Mouse (Mus musculus): Measurements from ENCODE around the gene Sytl1. TPM values are rescaled to one million over a fixed set of nuclear protein-coding genes. Genes with fewer than 3 reads are reported as not detected.
A peak's percentile ranks its signal among the peaks of the same experiment; 100 is the strongest.

Sytl1 gene
- polyA plus RNA-seq, 1 experiment from 2014 or later: 9.3 TPM

GRCm38 (mm10) chr4:133227636-133228035, 35.3 kb downstream of the Sytl1 start:
- H3K4me2 ChIP-seq (replicated peaks; ENCODE audit: low read depth, low read length): no peak overlapping the region
- H3K27me3 ChIP-seq (ENCODE audit: control insufficient read depth, insufficient read depth, low read length): no peaks in the 10 kb centered on the region
- H3K4me1 ChIP-seq (ENCODE audit: control insufficient read depth, insufficient read depth, low read length): no peaks in the 10 kb centered on the region; the same call in 1 of the 2 replicates
- H3K4me3 ChIP-seq (ENCODE audit: low read depth, low read length): no peak overlapping the region
- no peak for ATAC-seq (ENCODE audit: insufficient number of reproducible peaks, insufficient read depth, low FRiP score, low read depth)
- no peak overlapping the region for H3K27ac ChIP-seq (ENCODE audit: low read length)
- no peaks in the 10 kb centered on the region for H3K9me3 ChIP-seq (ENCODE audit: control insufficient read depth, low read depth, low read length)
- H3K9ac ChIP-seq (replicated peaks; ENCODE audit: low read depth, low read length): no peak overlapping the region
- no peaks in the 10 kb centered on the region for H3K36me3 ChIP-seq (ENCODE audit: control insufficient read depth, insufficient read depth, low read length)
- WGBS: 74% methylated on average over 8 of the region's 8 CpGs

- Histone ChIP-seq H3K36me3 (ENCODE audit: control insufficient read depth, insufficient read depth, low read length) (no peaks in the 10 kb centered on the region), H3K4me1 (ENCODE audit: control insufficient read depth, insufficient read depth, low read length) (no peaks in the 10 kb centered on the region; the same call in 1 of the 2 replicates), H3K4me2 (replicated peaks; ENCODE audit: low read depth, low read length) (no peak overlapping the region), H3K9me3 (ENCODE audit: control insufficient read depth, low read depth, low read length) (no peaks in the 10 kb centered on the region), H3K27me3 (ENCODE audit: control insufficient read depth, insufficient read depth, low read length) (no peaks in the 10 kb centered on the region), H3K4me3 (ENCODE audit: low read depth, low read length) (no peak overlapping the region), H3K9ac (replicated peaks; ENCODE audit: low read depth, low read length) (no peak overlapping the region), H3K27ac (ENCODE audit: low read length) (no peak overlapping the region)
- ATAC-seq (ENCODE audit: insufficient number of reproducible peaks, insufficient read depth, low FRiP score, low read depth): no peak
- WGBS: 78% methylated on average over 10 of the region's 10 CpGs
These were observed 36.8 kb downstream of the Sytl1 start for GRCm38 (mm10) chr4:133226073-133226472.

- H3K27me3 ChIP-seq (ENCODE audit: control insufficient read depth, insufficient read depth, low read length): no peaks in the 10 kb centered on the region
- no peak overlapping the region for H3K4me3 ChIP-seq (ENCODE audit: low read depth, low read length)
- 54% methylated on average over 5 of the region's 5 CpGs for WGBS
- peak; percentile 47; the same call in 1 of the 2 replicates for ATAC-seq (ENCODE audit: insufficient number of reproducible peaks, insufficient read depth, low FRiP score, low read depth)
- H3K9me3 ChIP-seq (ENCODE audit: control insufficient read depth, low read depth, low read length): no peaks in the 10 kb centered on the region
- H3K4me2 ChIP-seq (replicated peaks; ENCODE audit: low read depth, low read length): no peak overlapping the region
- no peaks in the 10 kb centered on the region for H3K36me3 ChIP-seq (ENCODE audit: control insufficient read depth, insufficient read depth, low read length)
- no peak overlapping the region for H3K9ac ChIP-seq (replicated peaks; ENCODE audit: low read depth, low read length)
- H3K27ac ChIP-seq (ENCODE audit: low read length): peak overlapping the region; percentile 44
- peaks cover 5% of the 10 kb centered on the region; the same call in 1 of the 2 replicates for H3K4me1 ChIP-seq (ENCODE audit: control insufficient read depth, insufficient read depth, low read length)
These were observed 39.0 kb downstream of the Sytl1 start for GRCm38 (mm10) chr4:133223875-133224274.

GRCm38 (mm10) chr4:133221701-133222100, 41.2 kb downstream of the Sytl1 start:
- no peaks in the 10 kb centered on the region for H3K27me3 ChIP-seq (ENCODE audit: control insufficient read depth, insufficient read depth, low read length)
- H3K27ac ChIP-seq (ENCODE audit: low read length): no peak overlapping the region
- H3K36me3 ChIP-seq (ENCODE audit: control insufficient read depth, insufficient read depth, low read length): no peaks in the 10 kb centered on the region
- no peak for ATAC-seq (ENCODE audit: insufficient number of reproducible peaks, insufficient read depth, low FRiP score, low read depth)
- no peak overlapping the region for H3K4me2 ChIP-seq (replicated peaks; ENCODE audit: low read depth, low read length)
- no peak overlapping the region for H3K4me3 ChIP-seq (ENCODE audit: low read depth, low read length)
- H3K9me3 ChIP-seq (ENCODE audit: control insufficient read depth, low read depth, low read length): no peaks in the 10 kb centered on the region
- H3K4me1 ChIP-seq (ENCODE audit: control insufficient read depth, insufficient read depth, low read length): peaks cover 5% of the 10 kb centered on the region; the same call in 1 of the 2 replicates
- H3K9ac ChIP-seq (replicated peaks; ENCODE audit: low read depth, low read length): no peak overlapping the region
- 86% methylated on average over 8 of the region's 8 CpGs for WGBS

GRCm38 (mm10) chr4:133220656-133221055, 42.3 kb downstream of the Sytl1 start:
- H3K27ac ChIP-seq (ENCODE audit: low read length): 0 out of 2 replicates have a peak overlapping the region, but pooled peaks have one; percentile 27
- H3K4me1 ChIP-seq (ENCODE audit: control insufficient read depth, insufficient read depth, low read length): peaks cover 5% of the 10 kb centered on the region; the same call in 1 of the 2 replicates
- peak; percentile 50 for ATAC-seq (ENCODE audit: insufficient number of reproducible peaks, insufficient read depth, low FRiP score, low read depth)
- no peaks in the 10 kb centered on the region for H3K27me3 ChIP-seq (ENCODE audit: control insufficient read depth, insufficient read depth, low read length)
- no peaks in the 10 kb centered on the region for H3K9me3 ChIP-seq (ENCODE audit: control insufficient read depth, low read depth, low read length)
- H3K4me2 ChIP-seq (replicated peaks; ENCODE audit: low read depth, low read length): peak overlapping the region; percentile 59
- H3K4me3 ChIP-seq (ENCODE audit: low read depth, low read length): peak overlapping the region; percentile 31
- H3K36me3 ChIP-seq (ENCODE audit: control insufficient read depth, insufficient read depth, low read length): no peaks in the 10 kb centered on the region
- no peak overlapping the region for H3K9ac ChIP-seq (replicated peaks; ENCODE audit: low read depth, low read length)
- 2% methylated on average over 25 of the region's 25 CpGs for WGBS

- no peak overlapping the region for H3K9ac ChIP-seq (replicated peaks; ENCODE audit: low read depth, low read length)
- H3K27ac ChIP-seq (ENCODE audit: low read length): no peak overlapping the region
- no peak for ATAC-seq (ENCODE audit: insufficient number of reproducible peaks, insufficient read depth, low FRiP score, low read depth)
- no peaks in the 10 kb centered on the region for H3K9me3 ChIP-seq (ENCODE audit: control insufficient read depth, low read depth, low read length)
- H3K4me1 ChIP-seq (ENCODE audit: control insufficient read depth, insufficient read depth, low read length): peaks cover 5% of the 10 kb centered on the region; the same call in 1 of the 2 replicates
- H3K27me3 ChIP-seq (ENCODE audit: control insufficient read depth, insufficient read depth, low read length): no peaks in the 10 kb centered on the region
- H3K4me2 ChIP-seq (replicated peaks; ENCODE audit: low read depth, low read length): no peak overlapping the region
- 89% methylated on average over 3 of the region's 3 CpGs for WGBS
- no peak overlapping the region for H3K4me3 ChIP-seq (ENCODE audit: low read depth, low read length)
- H3K36me3 ChIP-seq (ENCODE audit: control insufficient read depth, insufficient read depth, low read length): no peaks in the 10 kb centered on the region
These were observed 44.2 kb downstream of the Sytl1 start for GRCm38 (mm10) chr4:133218745-133219144.

- Histone ChIP-seq H3K27ac (ENCODE audit: low read length) (no peak overlapping the region), H3K4me2 (replicated peaks; ENCODE audit: low read depth, low read length) (no peak overlapping the region), H3K27me3 (ENCODE audit: control insufficient read depth, insufficient read depth, low read length) (no peaks in the 10 kb centered on the region), H3K4me1 (ENCODE audit: control insufficient read depth, insufficient read depth, low read length) (peaks cover 15% of the 10 kb centered on the region; the same call in 1 of the 2 replicates), H3K9me3 (ENCODE audit: control insufficient read depth, low read depth, low read length) (no peaks in the 10 kb centered on the region), H3K36me3 (ENCODE audit: control insufficient read depth, insufficient read depth, low read length) (no peaks in the 10 kb centered on the region), H3K9ac (replicated peaks; ENCODE audit: low read depth, low read length) (no peak overlapping the region), H3K4me3 (ENCODE audit: low read depth, low read length) (no peak overlapping the region)
- 4% methylated on average over 5 of the region's 5 CpGs for WGBS
- ATAC-seq (ENCODE audit: insufficient number of reproducible peaks, insufficient read depth, low FRiP score, low read depth): no peak
These were observed 45.3 kb downstream of the Sytl1 start for GRCm38 (mm10) chr4:133217641-133218040.

GRCm38 (mm10) chr4:133213661-133214060, 49.3 kb downstream of the Sytl1 start:
- H3K4me1 ChIP-seq (ENCODE audit: control insufficient read depth, insufficient read depth, low read length): peaks cover 15% of the 10 kb centered on the region; the same call in 1 of the 2 replicates
- WGBS: 11% methylated on average over 10 of the region's 10 CpGs
- H3K27ac ChIP-seq (ENCODE audit: low read length): no peak overlapping the region
- no peaks in the 10 kb centered on the region for H3K36me3 ChIP-seq (ENCODE audit: control insufficient read depth, insufficient read depth, low read length)
- no peaks in the 10 kb centered on the region for H3K9me3 ChIP-seq (ENCODE audit: control insufficient read depth, low read depth, low read length)
- ATAC-seq (ENCODE audit: insufficient number of reproducible peaks, insufficient read depth, low FRiP score, low read depth): no peak
- H3K27me3 ChIP-seq (ENCODE audit: control insufficient read depth, insufficient read depth, low read length): no peaks in the 10 kb centered on the region
- H3K4me3 ChIP-seq (ENCODE audit: low read depth, low read length): no peak overlapping the region
- H3K9ac ChIP-seq (replicated peaks; ENCODE audit: low read depth, low read length): no peak overlapping the region
- peak overlapping the region; percentile 99 for H3K4me2 ChIP-seq (replicated peaks; ENCODE audit: low read depth, low read length)

- Histone ChIP-seq H3K36me3 (ENCODE audit: control insufficient read depth, insufficient read depth, low read length) (no peaks in the 10 kb centered on the region), H3K27ac (ENCODE audit: low read length) (no peak overlapping the region), H3K4me2 (replicated peaks; ENCODE audit: low read depth, low read length) (peak overlapping the region; percentile 99), H3K9me3 (ENCODE audit: control insufficient read depth, low read depth, low read length) (no peaks in the 10 kb centered on the region), H3K4me3 (ENCODE audit: low read depth, low read length) (no peak overlapping the region), H3K4me1 (ENCODE audit: control insufficient read depth, insufficient read depth, low read length) (peaks cover 15% of the 10 kb centered on the region; the same call in 1 of the 2 replicates), H3K27me3 (ENCODE audit: control insufficient read depth, insufficient read depth, low read length) (no peaks in the 10 kb centered on the region), H3K9ac (replicated peaks; ENCODE audit: low read depth, low read length) (no peak overlapping the region)
- 0% methylated on average over 9 of the region's 9 CpGs for WGBS
- ATAC-seq (ENCODE audit: insufficient number of reproducible peaks, insufficient read depth, low FRiP score, low read depth): no peak
These were observed 49.7 kb downstream of the Sytl1 start for GRCm38 (mm10) chr4:133213268-133213590.
